Mouse (Mus musculus) testis, adult 2 months (tissue): ENCODE results near the gene Pou2f2.

Experiments
- CTCF ChIP-seq: fragments of 200-500 bp; IDR thresholded peaks from 2 replicates; pipeline ENCODE4 v1.5.1; 2012; ENCODE audit warnings: low read depth, mild to moderate bottlenecking, inconsistent platforms, low read length, moderate library complexity; ENCODE audit not compliant: control insufficient read depth, insufficient read depth, insufficient replicate concordance
- POLR2A ChIP-seq: fragments of 200-500 bp; IDR thresholded peaks from 2 replicates; pipeline ENCODE4 v1.6.1; 2012; ENCODE audit warnings: low read depth, mild to moderate bottlenecking, inconsistent platforms, low read length, moderate library complexity; ENCODE audit not compliant: control insufficient read depth

DNA sequence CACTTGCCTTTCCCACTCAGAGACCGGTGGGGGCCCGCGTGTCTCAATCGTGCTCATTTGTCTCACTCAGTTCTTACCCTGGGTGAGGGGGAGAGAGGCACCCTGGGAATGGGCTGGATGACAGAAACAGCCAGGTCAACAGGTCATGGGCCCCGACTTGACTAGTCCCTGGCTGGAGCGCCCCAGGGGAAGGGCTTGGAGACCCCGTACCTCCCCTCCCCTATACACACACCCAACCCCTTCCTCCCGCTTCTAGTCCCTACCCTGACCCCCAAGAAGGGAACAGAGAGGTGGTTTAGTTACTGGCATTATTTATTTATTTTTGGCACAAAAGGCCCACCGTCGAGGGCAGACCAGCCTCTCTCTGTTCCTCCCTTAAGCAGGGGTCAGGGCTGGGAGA, 91.0 kb downstream of the Pou2f2 start:
- TF ChIP-seq CTCF (no peak), POLR2A (no peak)
